Mouse (Mus musculus) cerebellum, postnatal 25 days (tissue): ENCODE results near the gene Ush1g.

ENCODE experiments used
- DNase-seq, 2 experiments: peaks; one replicate each; pipeline ENCODE4 v3.0.0; 2021; ENCODE audit warnings: mixed read lengths in 2 of 2

Ush1g gene

GRCm38 (mm10) chr11:115287386-115287785 lies 34.5 kb downstream of the Ush1g start:
- peak in 1 of 2 experiments; percentile 11 for DNase-seq

GRCm38 (mm10) chr11:115286201-115286993 lies 35.4 kb downstream of the Ush1g start:
- no peak for DNase-seq

- no peak for DNase-seq
Observed at GRCm38 (mm10) chr11:115285282-115285681, 36.6 kb downstream of the Ush1g start.

GRCm38 (mm10) chr11:115283891-115284620 lies 37.8 kb downstream of the Ush1g start:
- no peak for DNase-seq

GRCm38 (mm10) chr11:115283486-115283765 lies 38.4 kb downstream of the Ush1g start:
- DNase-seq: no peak

GRCm38 (mm10) chr11:115282723-115283485 lies 38.9 kb downstream of the Ush1g start:
- no peak for DNase-seq

GRCm38 (mm10) chr11:115282295-115282694 lies 39.5 kb downstream of the Ush1g start:
- peak in 1 of 2 experiments; percentile 46 for DNase-seq

- DNase-seq: no peak
Observed at GRCm38 (mm10) chr11:115279726-115280125, 42.1 kb downstream of the Ush1g start.

GRCm38 (mm10) chr11:115278176-115278575 lies 43.7 kb downstream of the Ush1g start:
- no peak for DNase-seq

GRCm38 (mm10) chr11:115277604-115277975 lies 44.3 kb downstream of the Ush1g start:
- no peak for DNase-seq

GRCm38 (mm10) chr11:115276780-115277603 lies 44.8 kb downstream of the Ush1g start, which contains the start of gene Fdxr:
TSS of gene Fdxr (minus strand) at chr11:115277050.
- DNase-seq: peak; percentile 94 to 96

GRCm38 (mm10) chr11:115275954-115276353 lies 45.9 kb downstream of the Ush1g start:
- no peak for DNase-seq

- no peak for DNase-seq
Observed at GRCm38 (mm10) chr11:115275509-115275908, 46.3 kb downstream of the Ush1g start.

GRCm38 (mm10) chr11:115274771-115275170 lies 47.1 kb downstream of the Ush1g start:
- DNase-seq: no peak

- no peak for DNase-seq
Observed at GRCm38 (mm10) chr11:115274178-115274577, 47.7 kb downstream of the Ush1g start.

- no peak for DNase-seq
Observed at GRCm38 (mm10) chr11:115273735-115274134, 48.1 kb downstream of the Ush1g start.

GRCm38 (mm10) chr11:115272894-115273498 lies 48.8 kb downstream of the Ush1g start:
- no peak for DNase-seq

- peak in 1 of 2 experiments; percentile 47 for DNase-seq
Observed at GRCm38 (mm10) chr11:115271481-115271880, 50.4 kb downstream of the Ush1g start.

- DNase-seq: peak in 1 of 2 experiments; percentile 48
Observed at GRCm38 (mm10) chr11:115271052-115271451, 50.8 kb downstream of the Ush1g start.

- peak; percentile 95 to 97 for DNase-seq
Observed at GRCm38 (mm10) chr11:115270148-115270861, 51.5 kb downstream of the Ush1g start.

- peak; percentile 50 to 57 for DNase-seq
Observed at GRCm38 (mm10) chr11:115269330-115270066, 52.3 kb downstream of the Ush1g start.
